Mouse (Mus musculus) leukemia stem cell, adult 10-12 weeks (primary cell): ENCODE measurements around the gene Olfr1223. TPM values are rescaled to one million over a fixed set of nuclear protein-coding genes. Genes with fewer than 3 reads are reported as not detected.

Experiments
- polyA plus RNA-seq: library from polyadenylated mRNA; stranded (reverse); fragments of >175 nt; gene quantifications from 2 replicates; pipeline ENCODE4 v1.2.3, GENCODE M21; 2012; ENCODE audit warnings: low replicate concordance

Gene Olfr1223
- polyA plus RNA-seq, result not detected in 2 replicates

GRCm38 (mm10) chr2:89151460-89151859 lies at the start of gene Olfr1223:
Olfr1223 (minus strand) TSS chr2:89151560.

GRCm38 (mm10) chr2:89199948-89200347 lies 48.6 kb upstream of the Olfr1223 start, which contains the start of gene Olfr1226:
Olfr1226 (minus strand) TSS chr2:89200048.

GRCm38 (mm10) chr2:89174569-89174968 lies 23.2 kb upstream of the Olfr1223 start, which contains the start of gene Olfr1225:
Olfr1225 (minus strand) TSS chr2:89174669.

GRCm38 (mm10) chr2:89163991-89164390 lies 12.6 kb upstream of the Olfr1223 start, which contains the start of gene Olfr1224-ps1:
Olfr1224-ps1 (minus strand) TSS chr2:89164091.

GRCm38 (mm10) chr2:89132954-89133353 lies 18.4 kb downstream of the Olfr1223 start, which contains the start of gene Olfr1222:
Olfr1222 (minus strand) TSS chr2:89133054.

GRCm38 (mm10) chr2:89117183-89117582 lies 34.2 kb downstream of the Olfr1223 start, which contains the start of gene Olfr1221:
Olfr1221 (minus strand) TSS chr2:89117283.

GRCm38 (mm10) chr2:89106735-89107134 lies 44.6 kb downstream of the Olfr1223 start, which contains the start of gene Olfr1220:
Olfr1220 (minus strand) TSS chr2:89106835.

Other genes starting within 250 kb of the Olfr1223 start
- not detected in 2 replicates for gene Olfr1208, start 249.2 kb downstream of the Olfr1223 start, polyA plus RNA-seq
- gene Olfr1209, start 236.4 kb downstream of the Olfr1223 start, polyA plus RNA-seq, result not detected in 2 replicates
- not detected in 2 replicates for gene Olfr1211, start 213.4 kb downstream of the Olfr1223 start, polyA plus RNA-seq
- 0.33 TPM in 1 of 2 replicates, not detected in the other for gene Olfr1212, start 197.6 kb downstream of the Olfr1223 start, polyA plus RNA-seq
- gene Gm13762, start 171.3 kb downstream of the Olfr1223 start, polyA plus RNA-seq, result not detected in 2 replicates
- not detected in 2 replicates for gene Olfr1214, start 158.9 kb downstream of the Olfr1223 start, polyA plus RNA-seq
- gene Olfr1215, start 144.6 kb downstream of the Olfr1223 start, polyA plus RNA-seq, result not detected in 2 replicates
- gene Olfr1216, start 133.2 kb downstream of the Olfr1223 start, polyA plus RNA-seq, result not detected in 2 replicates
- gene Olfr1217, start 119.5 kb downstream of the Olfr1223 start, polyA plus RNA-seq, result not detected in 2 replicates
- not detected in 2 replicates for gene Olfr1218, start 90.4 kb downstream of the Olfr1223 start, polyA plus RNA-seq
- not detected in 2 replicates for gene Olfr1219, start 68.0 kb downstream of the Olfr1223 start, polyA plus RNA-seq
- not detected in 2 replicates for gene Olfr1220, start 44.7 kb downstream of the Olfr1223 start, polyA plus RNA-seq
- gene Olfr1221, start 34.3 kb downstream of the Olfr1223 start, polyA plus RNA-seq, result not detected in 2 replicates
- gene Olfr1222, start 18.5 kb downstream of the Olfr1223 start, polyA plus RNA-seq, result not detected in 2 replicates
- gene Olfr1224-ps1, start 12.5 kb upstream of the Olfr1223 start, polyA plus RNA-seq, result 0.26 TPM in 1 of 2 replicates, not detected in the other
- gene Olfr1225, start 23.1 kb upstream of the Olfr1223 start, polyA plus RNA-seq, result not detected in 2 replicates
- gene Olfr1226, start 48.5 kb upstream of the Olfr1223 start, polyA plus RNA-seq, result not detected in 2 replicates
- not detected in 2 replicates for gene Olfr1228, start 102.5 kb upstream of the Olfr1223 start, polyA plus RNA-seq
- not detected in 2 replicates for gene Olfr1229, start 136.5 kb upstream of the Olfr1223 start, polyA plus RNA-seq
- not detected in 2 replicates for gene Olfr1230, start 145.7 kb upstream of the Olfr1223 start, polyA plus RNA-seq
- gene Olfr1231, start 155.5 kb upstream of the Olfr1223 start, polyA plus RNA-seq, result 0.39 TPM in 1 of 2 replicates, not detected in the other
- gene Olfr1232, start 178.1 kb upstream of the Olfr1223 start, polyA plus RNA-seq, result not detected in 2 replicates
- not detected in 2 replicates for gene Olfr1233, start 190.8 kb upstream of the Olfr1223 start, polyA plus RNA-seq
- not detected in 2 replicates for gene Olfr1234, start 213.3 kb upstream of the Olfr1223 start, polyA plus RNA-seq